Mouse (Mus musculus) midbrain, embryonic 12.5 days (tissue): ENCODE results near the gene Arl13b. TPM values are rescaled to one million over a fixed set of nuclear protein-coding genes. Genes with fewer than 3 reads are reported as not detected.

ENCODE experiments used
- ATAC-seq: fragments of 200-750 bp; cut with Nextera tagmentation; 2 replicates; pipeline ENCODE4 v1.8.0; 2017; ENCODE audit warnings: low read depth, moderate TSS enrichment, moderate library complexity; ENCODE audit not compliant: low FRiP score
- H3K27ac ChIP-seq: fragments of 300-500 bp; sonication (generic); replicated peaks from 2 replicates; pipeline ENCODE4 v1.5.1; 2016; ENCODE audit warnings: mild to moderate bottlenecking
- H3K27me3 ChIP-seq: fragments of 300-500 bp; sonication (generic); 2 replicates; pipeline ENCODE4 v1.6.1; 2016; ENCODE audit warnings: mild to moderate bottlenecking
- H3K36me3 ChIP-seq: fragments of 300-500 bp; sonication (generic); 2 replicates; pipeline ENCODE4 v1.6.1; 2016
- H3K4me1 ChIP-seq: fragments of 300-500 bp; sonication (generic); 2 replicates; pipeline ENCODE4 v1.6.1; 2016
- H3K4me2 ChIP-seq: fragments of 300-500 bp; sonication (generic); replicated peaks from 2 replicates; pipeline ENCODE4 v1.6.1; 2016; ENCODE audit warnings: mild to moderate bottlenecking, moderate library complexity
- H3K4me3 ChIP-seq: fragments of 300-500 bp; sonication (generic); 2 replicates; pipeline ENCODE4 v1.5.1; 2016; ENCODE audit warnings: mild to moderate bottlenecking
- H3K9ac ChIP-seq: fragments of 300-500 bp; sonication (generic); replicated peaks from 2 replicates; pipeline ENCODE4 v1.6.1; 2016; ENCODE audit warnings: mild to moderate bottlenecking, moderate library complexity
- H3K9me3 ChIP-seq: fragments of 300-500 bp; sonication (generic); 2 replicates; pipeline ENCODE4 v1.6.1; 2016; ENCODE audit warnings: mild to moderate bottlenecking
- WGBS: fragments of 180-500 bp; shearing (Covaris S2); methylation state at CpG from one replicate; pipeline ENCODE4 v1.1.7; 2016; 5-methylcytosine and 5-hydroxymethylcytosine counted together
- polyA plus RNA-seq: library from polyadenylated mRNA; unstranded; fragments of >200 nt; fragmentation: Nextera tagmentation; extraction: Ambion mirVana; gene quantifications from 2 replicates; pipeline ENCODE4 v1.2.1, GENCODE M21; 2016

Arl13b gene
- polyA plus RNA-seq, 1 experiment from 2014 or later, result 17.4 TPM

- H3K4me3 ChIP-seq, result no peak overlapping the region
- H3K9ac ChIP-seq, result no peak overlapping the region
- no peak overlapping the region for H3K4me2 ChIP-seq
- WGBS, result 67% methylated on average over 8 of the region's 8 CpGs
- H3K4me1 ChIP-seq, result peaks cover 5% of the 10 kb centered on the region; the same call in 1 of the 2 replicates
- H3K27ac ChIP-seq, result no peak overlapping the region
- H3K27me3 ChIP-seq, result no peaks in the 10 kb centered on the region
- peaks cover 7% of the 10 kb centered on the region; the same call in 1 of the 2 replicates for H3K36me3 ChIP-seq
- no peaks in the 10 kb centered on the region for H3K9me3 ChIP-seq
- no peak for ATAC-seq
These were observed 39.4 kb downstream of the Arl13b start for GRCm38 (mm10) chr16:62807249-62807979.

GRCm38 (mm10) chr16:62804621-62805020 is 42.2 kb downstream of the Arl13b start:
- Histone ChIP-seq H3K4me2 (no peak overlapping the region), H3K4me3 (no peak overlapping the region), H3K9me3 (no peaks in the 10 kb centered on the region), H3K27me3 (no peaks in the 10 kb centered on the region), H3K27ac (no peak overlapping the region), H3K36me3 (peaks cover 18% of the 10 kb centered on the region), H3K4me1 (peaks cover 5% of the 10 kb centered on the region; the same call in 1 of the 2 replicates), H3K9ac (no peak overlapping the region)
- WGBS, result 94% methylated on average over 3 of the region's 3 CpGs
- no peak for ATAC-seq

GRCm38 (mm10) chr16:62799839-62800238 is 47.0 kb downstream of the Arl13b start:
- Histone ChIP-seq H3K27me3 (no peaks in the 10 kb centered on the region), H3K9ac (no peak overlapping the region), H3K9me3 (no peaks in the 10 kb centered on the region), H3K4me2 (no peak overlapping the region), H3K4me1 (no peaks in the 10 kb centered on the region), H3K27ac (no peak overlapping the region), H3K36me3 (peaks cover 25% of the 10 kb centered on the region), H3K4me3 (no peak overlapping the region)
- ATAC-seq, result no peak
- 87% methylated on average over 3 of the region's 3 CpGs for WGBS

- Histone ChIP-seq H3K27ac (no peak overlapping the region), H3K9me3 (no peaks in the 10 kb centered on the region), H3K9ac (no peak overlapping the region), H3K4me1 (no peaks in the 10 kb centered on the region), H3K4me3 (no peak overlapping the region), H3K27me3 (no peaks in the 10 kb centered on the region), H3K36me3 (peaks cover 21% of the 10 kb centered on the region), H3K4me2 (no peak overlapping the region)
- WGBS, result 82% methylated on average over 4 of the region's 4 CpGs
- ATAC-seq, result no peak
These were observed 47.4 kb downstream of the Arl13b start for GRCm38 (mm10) chr16:62799426-62799825.

- no peak for ATAC-seq
- Histone ChIP-seq H3K9me3 (no peaks in the 10 kb centered on the region), H3K36me3 (peaks cover 20% of the 10 kb centered on the region), H3K9ac (no peak overlapping the region), H3K27me3 (no peaks in the 10 kb centered on the region), H3K27ac (no peak overlapping the region), H3K4me3 (no peak overlapping the region), H3K4me2 (no peak overlapping the region), H3K4me1 (no peaks in the 10 kb centered on the region)
- WGBS, result 94% methylated on average over 3 of the region's 3 CpGs
These were observed 48.0 kb downstream of the Arl13b start for GRCm38 (mm10) chr16:62798808-62799207.

- WGBS, result 80% methylated on average over 1 of the region's 1 CpGs
These were observed 50.2 kb downstream of the Arl13b start for GRCm38 (mm10) chr16:62796608-62797007.

GRCm38 (mm10) chr16:62786621-62787331 is 60.1 kb downstream of the Arl13b start, which contains the start of gene Nsun3:
Gene Nsun3 (minus strand): TSS chr16:62786818.
- H3K9ac ChIP-seq, result peak within 1 kb of the TSS; percentile 84
- H3K36me3 ChIP-seq, result no peaks in the 10 kb centered on the region
- H3K4me1 ChIP-seq, result peaks cover 17% of the 10 kb centered on the region
- H3K4me3 ChIP-seq, result peak within 1 kb of the TSS; percentile 83
- peak; percentile 96 for ATAC-seq
- 3% methylated on average over 41 of the region's 41 CpGs for WGBS
- H3K9me3 ChIP-seq, result no peaks in the 10 kb centered on the region
- no peaks in the 10 kb centered on the region for H3K27me3 ChIP-seq
- H3K4me2 ChIP-seq, result peak within 1 kb of the TSS; percentile 73
- H3K27ac ChIP-seq, result peak within 1 kb of the TSS; percentile 81

More at GRCm38 (mm10) chr16:62796608-62797007, 50.2 kb downstream of the Arl13b start:
- H3K4me3 ChIP-seq, result no peak overlapping the region
- H3K36me3 ChIP-seq, result peaks cover 10% of the 10 kb centered on the region
- no peak for ATAC-seq
- no peak overlapping the region for H3K27ac ChIP-seq
- no peaks in the 10 kb centered on the region for H3K4me1 ChIP-seq
- no peak overlapping the region for H3K4me2 ChIP-seq
- no peaks in the 10 kb centered on the region for H3K27me3 ChIP-seq
- no peak overlapping the region for H3K9ac ChIP-seq
- no peaks in the 10 kb centered on the region for H3K9me3 ChIP-seq

GRCm38 (mm10) chr16:62782229-62782628 is 64.6 kb downstream of the Arl13b start:
- 64% methylated on average over 5 of the region's 5 CpGs for WGBS
- H3K4me2 ChIP-seq, result no peak overlapping the region

GRCm38 (mm10) chr16:62778282-62778681 is 68.6 kb downstream of the Arl13b start:
- no peak overlapping the region for H3K4me2 ChIP-seq
- H3K27me3 ChIP-seq, result no peaks in the 10 kb centered on the region
- no peak overlapping the region for H3K9ac ChIP-seq
- peaks cover 12% of the 10 kb centered on the region for H3K36me3 ChIP-seq
- WGBS, result 90% methylated on average over 10 of the region's 10 CpGs
- no peak for ATAC-seq
- no peak overlapping the region for H3K27ac ChIP-seq
- no peaks in the 10 kb centered on the region for H3K9me3 ChIP-seq
- H3K4me3 ChIP-seq, result no peak overlapping the region
- H3K4me1 ChIP-seq, result no peaks in the 10 kb centered on the region

More at GRCm38 (mm10) chr16:62782229-62782628, 64.6 kb downstream of the Arl13b start:
- H3K9ac ChIP-seq, result no peak overlapping the region
- no peaks in the 10 kb centered on the region for H3K27me3 ChIP-seq
- no peaks in the 10 kb centered on the region for H3K9me3 ChIP-seq
- no peak overlapping the region for H3K4me3 ChIP-seq
- H3K27ac ChIP-seq, result no peak overlapping the region
- ATAC-seq, result no peak
- peaks cover 16% of the 10 kb centered on the region for H3K4me1 ChIP-seq
- peaks cover 6% of the 10 kb centered on the region; the same call in 1 of the 2 replicates for H3K36me3 ChIP-seq

GRCm38 (mm10) chr16:62776034-62776433 is 70.8 kb downstream of the Arl13b start:
- 76% methylated on average over 11 of the region's 11 CpGs for WGBS
- no peak overlapping the region for H3K9ac ChIP-seq

GRCm38 (mm10) chr16:62773462-62773861 is 73.4 kb downstream of the Arl13b start:
- no peaks in the 10 kb centered on the region for H3K27me3 ChIP-seq
- no peak overlapping the region for H3K9ac ChIP-seq
- no peaks in the 10 kb centered on the region for H3K9me3 ChIP-seq
- no peak overlapping the region for H3K27ac ChIP-seq
- H3K4me1 ChIP-seq, result no peaks in the 10 kb centered on the region
- 81% methylated on average over 4 of the region's 4 CpGs for WGBS
- no peak overlapping the region for H3K4me3 ChIP-seq
- peaks cover 6% of the 10 kb centered on the region; the same call in 1 of the 2 replicates for H3K36me3 ChIP-seq
- no peak for ATAC-seq
- H3K4me2 ChIP-seq, result no peak overlapping the region

More at GRCm38 (mm10) chr16:62776034-62776433, 70.8 kb downstream of the Arl13b start:
- ATAC-seq, result no peak
- no peaks in the 10 kb centered on the region for H3K9me3 ChIP-seq
- H3K27ac ChIP-seq, result no peak overlapping the region
- H3K4me2 ChIP-seq, result no peak overlapping the region
- no peak overlapping the region for H3K4me3 ChIP-seq
- H3K36me3 ChIP-seq, result peaks cover 6% of the 10 kb centered on the region; the same call in 1 of the 2 replicates
- no peaks in the 10 kb centered on the region for H3K4me1 ChIP-seq
- H3K27me3 ChIP-seq, result no peaks in the 10 kb centered on the region

- no peaks in the 10 kb centered on the region for H3K27me3 ChIP-seq
- no peak overlapping the region for H3K4me3 ChIP-seq
- H3K4me2 ChIP-seq, result no peak overlapping the region
- no peak overlapping the region for H3K9ac ChIP-seq
- H3K36me3 ChIP-seq, result no peaks in the 10 kb centered on the region
- 84% methylated on average over 2 of the region's 2 CpGs for WGBS
- no peaks in the 10 kb centered on the region for H3K4me1 ChIP-seq
- no peaks in the 10 kb centered on the region for H3K9me3 ChIP-seq
- no peak overlapping the region for H3K27ac ChIP-seq
- ATAC-seq, result no peak
These were observed 88.5 kb downstream of the Arl13b start for GRCm38 (mm10) chr16:62758340-62758739.
